Mouse (Mus musculus) testis, postnatal 10 days (tissue): ENCODE measurements around the gene Nos1ap.

Experiments used
- DNase-seq: peaks from one replicate; pipeline ENCODE4 v3.0.0; 2021; ENCODE audit warnings: low spot score

The Nos1ap gene

DNA sequence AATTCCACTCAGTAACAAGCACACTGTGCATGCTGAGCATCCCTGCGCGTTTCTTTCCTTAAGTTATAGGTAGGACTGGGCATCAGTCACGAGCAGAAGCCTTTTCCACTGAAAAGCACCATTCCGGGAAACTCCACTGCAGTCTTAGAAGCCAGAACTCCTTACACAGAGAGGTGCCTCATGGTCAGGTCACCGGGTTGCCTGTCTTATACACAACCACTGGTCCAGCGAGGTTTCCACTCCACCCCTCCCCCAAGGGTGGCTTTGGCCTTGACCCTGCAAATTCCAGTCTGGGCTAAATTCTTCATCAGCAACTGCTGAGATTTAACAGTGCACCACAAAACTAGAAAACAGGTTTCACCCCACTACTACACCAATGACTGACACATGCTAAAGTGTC is 1.3 kb downstream of the Nos1ap start:
- DNase-seq, result no peak

DNA sequence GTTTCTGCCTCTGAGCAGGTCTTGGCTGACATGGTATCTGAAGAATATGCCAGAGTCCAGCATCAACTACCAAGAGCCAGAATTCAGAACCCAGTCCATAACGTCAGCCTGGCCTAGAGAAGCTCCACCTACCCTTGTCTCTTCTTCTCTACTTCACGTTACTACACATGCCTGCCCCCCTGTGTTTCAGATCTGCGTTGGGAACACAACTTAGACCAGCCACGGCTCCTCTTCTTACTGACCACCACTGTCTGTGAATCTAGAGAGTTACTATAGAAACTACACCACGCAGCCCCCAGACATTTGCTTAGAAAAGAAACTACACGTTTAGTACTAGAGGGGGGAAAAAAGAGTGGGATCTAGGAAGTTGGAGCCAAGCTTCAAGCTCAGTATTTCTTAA is 2.9 kb downstream of the Nos1ap start:
- DNase-seq, result no peak

DNA sequence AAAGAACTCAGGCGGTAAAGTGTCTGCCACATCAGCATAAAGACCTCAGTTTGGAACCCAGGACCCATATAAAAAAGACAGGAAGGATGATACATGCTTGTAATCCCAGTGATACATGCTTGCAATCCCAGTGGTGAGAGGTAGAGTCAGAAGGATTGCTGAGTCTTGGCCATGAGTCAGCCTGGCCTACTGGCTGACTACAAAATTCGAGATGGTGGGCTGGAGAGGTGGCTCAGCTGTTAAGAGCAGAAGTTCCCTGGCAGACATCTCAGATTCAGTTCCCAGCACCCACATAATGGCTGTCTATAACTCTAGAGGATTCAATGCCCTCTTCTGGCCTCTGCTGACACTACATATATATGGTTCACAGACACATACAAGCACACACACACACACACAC is 5.7 kb downstream of the Nos1ap start:
- DNase-seq, result no peak

DNA sequence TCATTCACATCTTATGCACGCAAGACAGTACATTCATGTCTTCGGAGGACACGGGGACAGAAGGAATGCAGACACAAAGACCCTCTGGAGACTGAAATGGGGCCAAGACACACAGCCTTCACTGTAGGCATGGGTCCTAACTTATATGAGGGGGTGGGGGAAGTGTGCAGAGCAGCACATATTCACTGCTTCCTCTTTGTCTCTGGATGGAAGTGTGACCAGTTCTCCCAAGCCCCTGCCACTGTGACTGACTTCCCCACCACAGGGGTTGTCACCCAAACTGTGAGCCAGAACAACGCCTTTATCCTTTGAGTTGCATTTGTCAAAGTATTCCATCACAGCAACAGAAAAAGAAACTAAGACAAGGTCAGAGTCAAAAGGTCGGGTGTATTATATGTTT is 7.3 kb downstream of the Nos1ap start:
- no peak for DNase-seq

GRCm38 (mm10) chr1:170580485-170581110 is 9.1 kb downstream of the Nos1ap start:
- no peak for DNase-seq

- no peak for DNase-seq
These were observed 10.2 kb downstream of the Nos1ap start for GRCm38 (mm10) chr1:170579476-170579875.

- no peak for DNase-seq
These were observed 10.6 kb downstream of the Nos1ap start for GRCm38 (mm10) chr1:170579063-170579462.

GRCm38 (mm10) chr1:170576728-170577065 is 13.0 kb downstream of the Nos1ap start:
- no peak for DNase-seq

DNA sequence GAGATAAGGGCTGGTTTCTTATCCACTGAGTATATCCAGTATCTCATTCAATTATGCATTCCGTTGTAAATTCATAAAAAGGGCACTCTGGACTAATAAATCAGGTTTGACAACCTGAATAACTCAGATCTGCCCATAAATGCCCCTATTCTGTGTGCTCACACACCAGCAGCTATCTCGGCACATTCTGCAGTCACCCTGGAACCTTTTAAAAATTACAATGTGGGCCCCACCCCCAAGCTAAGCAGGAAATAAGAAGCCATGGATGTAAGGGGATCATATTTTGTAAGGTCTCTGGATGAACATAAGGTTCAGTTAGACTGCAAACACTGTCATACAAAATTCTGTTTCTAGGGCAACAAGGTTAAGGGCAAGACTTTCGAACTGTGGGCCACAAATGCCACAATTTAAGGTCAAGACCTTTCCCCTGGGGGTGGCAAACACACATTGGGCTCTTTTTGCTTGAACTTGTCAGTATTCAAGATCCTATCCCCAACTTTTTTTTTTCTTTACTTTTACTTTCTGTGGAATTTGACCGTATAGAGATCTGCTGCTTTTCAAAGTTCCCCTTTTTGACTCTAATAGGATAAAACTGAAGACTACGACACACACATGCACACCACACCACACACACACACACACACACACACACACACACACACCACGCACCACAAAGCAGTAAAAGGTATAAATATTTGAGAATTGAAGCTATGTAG is 13.5 kb downstream of the Nos1ap start:
- no peak for DNase-seq

- no peak for DNase-seq
These were observed 16.5 kb downstream of the Nos1ap start for GRCm38 (mm10) chr1:170573117-170573516.

DNA sequence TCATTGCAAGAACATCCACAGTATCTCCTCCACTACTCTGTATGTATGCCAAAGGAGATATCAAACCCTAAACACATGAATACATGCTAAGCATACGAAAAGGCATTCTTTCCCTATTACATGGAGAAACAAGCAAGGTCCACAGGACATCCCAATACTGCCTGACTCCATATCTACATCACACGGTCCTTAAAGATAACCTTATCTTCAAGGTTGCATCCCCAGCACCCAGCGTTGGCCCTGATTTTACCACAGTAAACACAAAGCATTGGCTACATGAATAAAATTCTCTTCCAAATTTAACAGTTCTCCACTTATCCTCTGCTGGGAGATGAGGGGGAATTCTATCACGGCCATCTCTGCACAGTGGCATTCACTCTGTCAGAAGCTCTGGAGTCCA is 22.7 kb downstream of the Nos1ap start:
- DNase-seq, result no peak

- DNase-seq, result no peak
These were observed 23.1 kb downstream of the Nos1ap start for GRCm38 (mm10) chr1:170566538-170566937.

DNA sequence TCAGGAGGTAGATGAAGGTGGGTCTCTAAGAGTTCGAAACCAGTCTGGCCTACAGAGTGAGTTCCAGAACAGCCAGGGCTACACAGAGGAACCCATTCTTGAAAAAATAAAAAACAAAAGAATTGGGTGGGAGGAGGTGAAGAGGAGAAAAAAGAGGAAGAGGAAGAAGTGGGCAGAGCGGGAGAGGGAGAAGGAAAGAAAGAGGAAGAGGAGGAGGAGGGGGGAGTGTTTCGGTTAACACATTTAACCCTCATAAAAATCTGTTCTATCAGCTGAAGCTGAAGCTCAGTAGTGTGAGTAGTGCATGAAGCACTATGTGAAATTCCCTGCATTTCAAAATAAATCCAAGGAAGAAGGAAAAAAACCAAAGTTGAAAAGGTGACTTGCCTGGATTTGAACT is 24.7 kb downstream of the Nos1ap start:
- DNase-seq, result no peak

- no peak for DNase-seq
These were observed 27.2 kb downstream of the Nos1ap start for GRCm38 (mm10) chr1:170562431-170562830.

- DNase-seq, result no peak
These were observed 28.9 kb downstream of the Nos1ap start for GRCm38 (mm10) chr1:170560768-170561167.

DNA sequence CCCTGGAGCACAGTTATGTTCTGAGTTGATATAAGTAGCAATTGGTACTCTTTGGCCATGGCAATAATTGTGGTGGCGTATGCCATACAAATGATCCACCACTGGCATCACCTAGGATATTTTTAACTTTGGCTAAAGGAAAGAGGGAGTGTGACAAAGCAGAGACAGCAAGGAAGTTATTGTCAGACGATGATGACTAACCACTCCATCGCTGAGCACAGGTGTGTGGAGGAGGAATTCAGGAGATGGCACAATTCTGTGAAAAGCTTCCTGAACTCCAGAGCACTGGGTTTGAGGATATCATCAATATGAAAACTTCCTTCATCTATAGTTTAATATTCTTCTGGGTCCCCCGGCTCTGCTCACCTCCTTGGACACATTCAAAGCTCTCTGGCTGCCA is 31.7 kb downstream of the Nos1ap start:
- no peak for DNase-seq

GRCm38 (mm10) chr1:170556696-170557095 is 33.0 kb downstream of the Nos1ap start:
- DNase-seq, result no peak

DNA sequence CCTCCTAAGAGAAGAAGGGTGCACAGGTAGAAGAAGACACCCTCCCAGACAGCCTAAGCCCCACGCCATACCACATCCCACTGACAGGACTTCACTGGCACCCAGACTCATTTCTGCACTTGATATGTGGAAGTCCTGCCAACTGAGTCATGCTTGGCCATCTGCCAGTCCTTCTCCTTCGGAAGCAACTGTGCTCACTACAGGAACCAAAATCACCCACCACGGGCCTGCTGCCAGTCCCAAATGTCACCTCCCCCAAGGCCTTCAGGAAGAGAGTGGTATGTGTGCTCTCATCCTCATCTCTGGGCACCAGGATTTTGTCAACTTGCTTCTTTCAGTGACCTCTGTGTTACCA is 34.7 kb downstream of the Nos1ap start:
- DNase-seq, result peak; percentile 70

DNA sequence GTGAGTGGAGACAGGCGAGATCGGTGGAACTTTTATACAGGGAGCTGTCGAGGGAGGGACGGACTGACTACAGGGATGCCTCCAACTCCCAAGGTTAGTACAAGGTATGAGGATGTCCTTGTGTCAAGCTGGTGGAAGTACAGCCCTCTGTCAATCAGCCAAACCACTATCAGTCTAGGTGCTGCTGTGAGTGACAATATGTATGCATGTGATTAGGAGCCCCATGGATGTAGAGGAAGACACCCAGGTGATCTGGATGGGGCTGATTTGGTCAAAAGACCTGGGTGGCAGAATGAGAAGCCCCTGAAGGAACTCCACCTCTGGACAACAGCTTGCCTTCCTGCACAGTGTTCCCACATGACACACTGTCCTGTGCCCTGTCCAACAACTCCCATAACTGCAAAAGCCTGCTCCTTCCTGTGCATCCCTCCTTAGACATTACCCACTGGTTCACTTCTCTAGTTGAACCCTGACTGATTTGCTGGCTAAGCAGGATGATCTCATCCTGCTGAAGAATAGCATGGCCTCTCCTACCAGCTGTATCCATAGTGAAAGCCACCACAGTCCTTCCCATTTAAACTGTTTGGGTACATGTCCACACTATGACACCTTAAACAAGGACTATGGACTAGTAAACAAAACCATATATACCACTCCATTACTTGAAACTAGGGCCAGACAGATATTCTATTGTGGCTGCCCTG is 35.3 kb downstream of the Nos1ap start:
- no peak for DNase-seq

GRCm38 (mm10) chr1:170550649-170551440 is 38.8 kb downstream of the Nos1ap start:
- no peak for DNase-seq

DNA sequence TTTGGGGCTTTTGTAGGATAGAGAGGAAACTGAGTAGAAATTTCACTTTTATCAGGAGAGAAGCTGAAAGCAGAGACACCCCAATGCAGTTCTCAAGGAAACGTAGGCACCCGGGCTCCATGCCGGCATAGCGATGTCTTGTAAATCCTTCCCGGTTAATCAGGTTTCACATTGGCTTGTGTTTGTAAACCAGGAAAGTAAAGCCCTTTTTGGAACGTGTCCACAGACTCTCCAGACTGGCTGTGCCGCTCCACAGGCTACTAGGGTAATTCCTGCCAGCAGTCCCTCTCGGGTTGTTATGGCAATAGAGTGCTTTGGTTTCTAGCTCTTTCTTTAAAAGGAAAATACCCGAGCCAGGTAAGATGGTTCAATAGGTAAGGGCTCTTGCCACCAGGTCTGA is 40.6 kb downstream of the Nos1ap start:
- no peak for DNase-seq

- DNase-seq, result no peak
These were observed 41.4 kb downstream of the Nos1ap start for GRCm38 (mm10) chr1:170548192-170548795.
